Mouse (Mus musculus): ENCODE data around the gene Lsm11.

The Lsm11 gene

GRCm38 (mm10) chr11:45927456-45927855 lies 17.3 kb downstream of the Lsm11 start:
- in situ Hi-C loops (cut with MboI, MseI), result no loop called here

- in situ Hi-C loops (cut with MboI, MseI), result no loop called here
These were observed 18.1 kb downstream of the Lsm11 start for GRCm38 (mm10) chr11:45926640-45927082.

GRCm38 (mm10) chr11:45925436-45925835 lies 19.3 kb downstream of the Lsm11 start:
- in situ Hi-C loops (cut with MboI, MseI), result no loop called here

- in situ Hi-C loops (cut with MboI, MseI), result no loop called here
These were observed 23.2 kb downstream of the Lsm11 start for GRCm38 (mm10) chr11:45921480-45921898.

- in situ Hi-C loops (cut with MboI, MseI), result no loop called here
These were observed 23.7 kb downstream of the Lsm11 start for GRCm38 (mm10) chr11:45921026-45921425.

- in situ Hi-C loops (cut with MboI, MseI), result no loop called here
These were observed 25.9 kb downstream of the Lsm11 start for GRCm38 (mm10) chr11:45918836-45919235.

GRCm38 (mm10) chr11:45918018-45918417 lies 26.7 kb downstream of the Lsm11 start:
- in situ Hi-C loops (cut with MboI, MseI), result no loop called here

GRCm38 (mm10) chr11:45916196-45916595 lies 28.5 kb downstream of the Lsm11 start:
- in situ Hi-C loops (cut with MboI, MseI), result no loop called here

- in situ Hi-C loops (cut with MboI, MseI), result no loop called here
These were observed 34.0 kb downstream of the Lsm11 start for GRCm38 (mm10) chr11:45910701-45911100.

- in situ Hi-C loops (cut with MboI, MseI), result no loop called here
These were observed 35.8 kb downstream of the Lsm11 start for GRCm38 (mm10) chr11:45908894-45909293.

GRCm38 (mm10) chr11:45908070-45908469 lies 36.7 kb downstream of the Lsm11 start:
- in situ Hi-C loops (cut with MboI, MseI), result no loop called here

- in situ Hi-C loops (cut with MboI, MseI), result no loop called here
These were observed 37.4 kb downstream of the Lsm11 start for GRCm38 (mm10) chr11:45907301-45907700.

GRCm38 (mm10) chr11:45906109-45906786 lies 38.5 kb downstream of the Lsm11 start:
- in situ Hi-C loops (cut with MboI, MseI), result no loop called here

- in situ Hi-C loops (cut with MboI, MseI), result no loop called here
These were observed 44.3 kb downstream of the Lsm11 start for GRCm38 (mm10) chr11:45900233-45901015.

GRCm38 (mm10) chr11:45897392-45897791 lies 47.3 kb downstream of the Lsm11 start:
- in situ Hi-C loops (cut with MboI, MseI), result no loop called here

- in situ Hi-C loops (cut with MboI, MseI), result no loop called here
These were observed 51.8 kb downstream of the Lsm11 start for GRCm38 (mm10) chr11:45892861-45893360.

- in situ Hi-C loops (cut with MboI, MseI), result no loop called here
These were observed 54.3 kb downstream of the Lsm11 start for GRCm38 (mm10) chr11:45890423-45890822.

GRCm38 (mm10) chr11:45889981-45890380 lies 54.8 kb downstream of the Lsm11 start:
- in situ Hi-C loops (cut with MboI, MseI), result loop anchor here (10.0 kb wide), 1 partner anchor 1935 kb away; no protein-coding TSS in a partner anchor

GRCm38 (mm10) chr11:45888471-45889030 lies 56.2 kb downstream of the Lsm11 start:
- in situ Hi-C loops (cut with MboI, MseI), result loop anchor here (10.0 kb wide), 1 partner anchor 1934 kb away; no protein-coding TSS in a partner anchor

- in situ Hi-C loops (cut with MboI, MseI), result loop anchor here (10.0 kb wide), 1 partner anchor 1932 kb away; no protein-coding TSS in a partner anchor
These were observed 58.1 kb downstream of the Lsm11 start for GRCm38 (mm10) chr11:45886596-45886995.

GRCm38 (mm10) chr11:45885606-45886230 lies 59.0 kb downstream of the Lsm11 start:
- in situ Hi-C loops (cut with MboI, MseI), result loop anchor here (10.0 kb wide), 1 partner anchor 1931 kb away; no protein-coding TSS in a partner anchor
